Mouse (Mus musculus) CH12.LX (cell line): Measurements from ENCODE around the gene Rpl35. TPM values are rescaled to one million over a fixed set of nuclear protein-coding genes. Genes with fewer than 3 reads are reported as not detected.

ENCODE experiments used
- DNase-seq: peaks from one replicate; pipeline ENCODE4 v3.0.0-alpha.2; 2013; ENCODE audit errors: extremely low read depth
- H3K27ac ChIP-seq: 2 replicates; pipeline ENCODE4 v1.5.1; 2012; ENCODE audit warnings: low read depth, mild to moderate bottlenecking, control low read depth, moderate library complexity; ENCODE audit not compliant: insufficient read depth
- H3K27me3 ChIP-seq: replicated peaks from 2 replicates; pipeline ENCODE3; 2012; ENCODE audit warnings: inconsistent platforms
- H3K36me3 ChIP-seq, 2 experiments: replicated peaks in 1 of 2; 2 replicates each; pipeline versions ENCODE3 to v1.6.1; 2012; ENCODE audit warnings: inconsistent platforms in 1 of 2, low read length in 1 of 2, mild to moderate bottlenecking in 1 of 2, mixed read lengths in 1 of 2, moderate library complexity in 1 of 2; ENCODE audit not compliant: control insufficient read depth in 1 of 2, insufficient read depth in 1 of 2
- H3K4me1 ChIP-seq, 2 experiments: 2 replicates each; pipeline ENCODE4 v1.6.1; 2012; ENCODE audit warnings: inconsistent platforms in 1 of 2, moderate library complexity in 1 of 2; ENCODE audit not compliant: insufficient read depth in 2 of 2, control insufficient read depth in 1 of 2
- H3K4me2 ChIP-seq: 2 replicates; pipeline ENCODE4 v1.6.1; 2012; ENCODE audit warnings: low read depth, mild to moderate bottlenecking, control low read depth; ENCODE audit not compliant: poor library complexity, insufficient read depth, severe bottlenecking
- H3K4me3 ChIP-seq, 3 experiments: fragments of 150-350 bp in 1 of 3; sonication (generic) in 1 of 3; replicated peaks in 1 of 3; 2 replicates each; pipeline versions ENCODE3 to v1.5.1; 2011 to 2012; ENCODE audit warnings: low read depth in 2 of 3, low read length in 2 of 3, mild to moderate bottlenecking in 2 of 3, moderate library complexity in 2 of 3, control low read depth in 1 of 3, improper control_type of control experiment in 1 of 3, inconsistent platforms in 1 of 3, mixed read lengths in 1 of 3; ENCODE audit not compliant: poor library complexity in 1 of 3
- H3K79me2 ChIP-seq: replicated peaks from 2 replicates; pipeline ENCODE4 v1.6.1; 2012; ENCODE audit warnings: mild to moderate bottlenecking, moderate library complexity; ENCODE audit not compliant: control insufficient read depth, poor library complexity, insufficient read depth, severe bottlenecking; ENCODE audit errors: extremely low read depth
- H3K9ac ChIP-seq: 2 replicates; pipeline ENCODE4 v1.6.1; 2012; ENCODE audit warnings: low read depth, mild to moderate bottlenecking, control low read depth, moderate library complexity; ENCODE audit not compliant: insufficient read depth
- H3K9me3 ChIP-seq: replicated peaks from 2 replicates; pipeline ENCODE3; 2012; ENCODE audit warnings: low read length, inconsistent platforms, mixed read lengths
- BHLHE40 ChIP-seq: IDR thresholded peaks from 2 replicates; pipeline ENCODE4 v1.6.1; 2011; ENCODE audit warnings: mild to moderate bottlenecking, low read depth, low read length, improper control_type of control experiment
- ELF1 ChIP-seq: IDR thresholded peaks from 2 replicates; pipeline ENCODE4 v1.6.1; 2014; ENCODE audit warnings: low read depth, mild to moderate bottlenecking, inconsistent platforms, low read length, improper control_type of control experiment
- ETS1 ChIP-seq: conservative IDR thresholded peaks from 2 replicates; pipeline ENCODE4 v1.6.1; 2012; ENCODE audit warnings: low read depth, mild to moderate bottlenecking, inconsistent platforms, low read length, improper control_type of control experiment, moderate library complexity
- GABPA ChIP-seq: IDR thresholded peaks from 2 replicates; pipeline ENCODE4 v1.6.1; 2012; ENCODE audit warnings: low read depth, low read length, improper control_type of control experiment, inconsistent platforms; ENCODE audit not compliant: insufficient replicate concordance
- HCFC1 ChIP-seq: IDR thresholded peaks from 2 replicates; pipeline ENCODE4 v1.6.1; 2012; ENCODE audit warnings: low read depth, mild to moderate bottlenecking, inconsistent platforms, low read length, improper control_type of control experiment
- IRF4 ChIP-seq: IDR thresholded peaks from 2 replicates; pipeline ENCODE4 v1.6.1; 2014; ENCODE audit warnings: low read depth, mild to moderate bottlenecking, inconsistent platforms, low read length, improper control_type of control experiment
- JUN ChIP-seq: IDR thresholded peaks from 2 replicates; pipeline ENCODE4 v1.6.1; 2011; ENCODE audit warnings: low read depth, mild to moderate bottlenecking, low read length, improper control_type of control experiment, moderate library complexity; ENCODE audit not compliant: insufficient read depth
- JUND ChIP-seq: conservative IDR thresholded peaks from 2 replicates; pipeline ENCODE4 v1.6.1; 2011; ENCODE audit warnings: low read depth, low read length, improper control_type of control experiment
- KAT2A ChIP-seq: IDR thresholded peaks from 2 replicates; pipeline ENCODE4 v1.6.1; 2012; ENCODE audit warnings: low read length, improper control_type of control experiment, inconsistent platforms; ENCODE audit not compliant: insufficient replicate concordance
- MAFK ChIP-seq: IDR thresholded peaks from 2 replicates; pipeline ENCODE4 v1.6.1; 2011; ENCODE audit warnings: low read length, improper control_type of control experiment; ENCODE audit not compliant: insufficient replicate concordance
- MAX ChIP-seq: IDR thresholded peaks from 2 replicates; pipeline ENCODE4 v1.6.1; 2011; ENCODE audit warnings: low read length, improper control_type of control experiment
- NELFE ChIP-seq: IDR thresholded peaks from 2 replicates; pipeline ENCODE4 v1.6.1; 2011; ENCODE audit warnings: low read depth, low read length, improper control_type of control experiment
- NRF1 ChIP-seq: IDR thresholded peaks from 2 replicates; pipeline ENCODE4 v1.6.1; 2014; ENCODE audit warnings: low read depth, mild to moderate bottlenecking, inconsistent platforms, low read length, improper control_type of control experiment, moderate library complexity
- PAX5 ChIP-seq: IDR thresholded peaks from 2 replicates; pipeline ENCODE4 v1.6.1; 2012; ENCODE audit warnings: low read length, inconsistent platforms, mixed read lengths
- POLR2AphosphoS2 ChIP-seq: IDR thresholded peaks from 2 replicates; pipeline ENCODE4 v1.6.1; 2011; ENCODE audit warnings: low read depth, low read length, improper control_type of control experiment
- RAD21 ChIP-seq: IDR thresholded peaks from 2 replicates; pipeline ENCODE4 v1.6.1; 2011; ENCODE audit warnings: low read depth, mild to moderate bottlenecking, low read length, improper control_type of control experiment, moderate library complexity
- RCOR1 ChIP-seq: conservative IDR thresholded peaks from 2 replicates; pipeline ENCODE4 v1.6.1; 2012; ENCODE audit warnings: low read depth, mild to moderate bottlenecking, inconsistent platforms, low read length, improper control_type of control experiment
- SMC3 ChIP-seq: IDR thresholded peaks from 2 replicates; pipeline ENCODE4 v1.6.1; 2011; ENCODE audit warnings: low read depth, low read length, improper control_type of control experiment
- TCF12 ChIP-seq: IDR thresholded peaks from 2 replicates; pipeline ENCODE4 v1.6.1; 2014; ENCODE audit warnings: low read depth, mild to moderate bottlenecking, inconsistent platforms, low read length, improper control_type of control experiment
- UBTF ChIP-seq: IDR thresholded peaks from 2 replicates; pipeline ENCODE4 v1.6.1; 2012; ENCODE audit warnings: low read depth, mild to moderate bottlenecking, inconsistent platforms, low read length, improper control_type of control experiment, moderate library complexity
- USF2 ChIP-seq: conservative IDR thresholded peaks from 2 replicates; pipeline ENCODE4 v1.6.1; 2011; ENCODE audit warnings: low read depth, low read length, improper control_type of control experiment
- ZC3H11A ChIP-seq: IDR thresholded peaks from 2 replicates; pipeline ENCODE4 v1.6.1; 2012; ENCODE audit warnings: low read depth, mild to moderate bottlenecking, inconsistent platforms, low read length, improper control_type of control experiment
- ZMIZ1 ChIP-seq: IDR thresholded peaks from 2 replicates; pipeline ENCODE4 v1.6.1; 2012; ENCODE audit warnings: low read depth, mild to moderate bottlenecking, inconsistent platforms, low read length, improper control_type of control experiment
- dilution Hi-C: fragments of 300-500 bp; cut with MboI; formaldehyde crosslinking; loops from 2 replicates; pipeline ENCODE4 v1.14.3; 2020; ENCODE audit warnings: low sequenced_read_pairs; ENCODE audit not compliant: extremely low pct_unique_long_range_greater_than_20kb, extremely low pct_ligation_motif_present
- in situ Hi-C: fragments of 300-500 bp; cut with MboI; formaldehyde crosslinking; loops from 3 replicates; pipeline ENCODE4 v1.14.3; 2019; ENCODE audit warnings: low sequenced_read_pairs, low pct_ligation_motif_present, low pct_unique_long_range_greater_than_20kb, mixed read lengths
- polyA plus RNA-seq: library from polyadenylated mRNA; unstranded; fragments of >175 nt; gene quantifications from 2 replicates; pipeline ENCODE4 v1.2.1, GENCODE M21; 2012; ENCODE audit warnings: low read depth; ENCODE audit not compliant: insufficient read length
- total RNA-seq, 2 experiments: library from RNA; depleted of rRNA; stranded (reverse); fragments of 300-350 nt in 1 of 2; fragments of >200 nt in 1 of 2; gene quantifications; 2 replicates each; pipeline ENCODE4 v1.2.3; 2012 to 2014

The Rpl35 gene
- total and polyA plus RNA-seq, 3 experiments = 649 to 2,171 (median 976) TPM

DNA sequence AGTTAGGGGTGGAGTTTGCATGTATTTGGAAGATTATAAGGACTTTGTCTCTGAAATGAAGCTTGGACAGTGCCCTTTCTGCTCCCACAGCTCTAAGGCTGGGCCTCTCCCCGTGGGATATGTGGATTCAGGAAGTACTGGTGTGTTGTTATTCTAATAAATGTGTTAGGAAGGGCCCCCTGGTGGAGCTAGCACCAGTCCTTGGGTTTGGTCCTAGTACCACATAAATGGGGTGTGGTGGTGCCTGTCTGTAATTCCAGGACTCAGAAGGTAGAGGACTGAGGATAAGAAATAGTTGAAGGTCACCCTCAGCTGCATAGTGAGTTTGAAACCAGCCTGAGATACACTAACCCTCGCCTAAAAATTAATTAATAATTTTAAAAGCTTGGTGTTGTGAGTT is 32.2 kb downstream of the Rpl35 start:
- Histone ChIP-seq H3K27me3 (no peaks in the 10 kb centered on the region), H3K4me3 (no peak overlapping the region), H3K9ac (no peak overlapping the region), H3K4me2 (no peak overlapping the region), H3K27ac (no peak overlapping the region), H3K4me1 (peaks cover 2 to 20% of the 10 kb centered on the region in 2 experiments; a peak in 3 of 4 replicates), H3K36me3 (no peaks in the 10 kb centered on the region), H3K79me2 (no peaks in the 10 kb centered on the region), H3K9me3 (no peaks in the 10 kb centered on the region)
- DNase-seq = no peak
- in situ Hi-C loops (no loop called here), dilution Hi-C loops (no loop called here)
- no peak for TF ChIP-seq RAD21
- TF ChIP-seq USF2 = no peak
- no peak for TF ChIP-seq ZC3H11A
- TF ChIP-seq NELFE = no peak
- TF ChIP-seq MAFK = no peak
- no peak for TF ChIP-seq POLR2AphosphoS2
- TF ChIP-seq PAX5 = no peak
- TF ChIP-seq BHLHE40 = no peak
- TF ChIP-seq ELF1 = no peak

DNA sequence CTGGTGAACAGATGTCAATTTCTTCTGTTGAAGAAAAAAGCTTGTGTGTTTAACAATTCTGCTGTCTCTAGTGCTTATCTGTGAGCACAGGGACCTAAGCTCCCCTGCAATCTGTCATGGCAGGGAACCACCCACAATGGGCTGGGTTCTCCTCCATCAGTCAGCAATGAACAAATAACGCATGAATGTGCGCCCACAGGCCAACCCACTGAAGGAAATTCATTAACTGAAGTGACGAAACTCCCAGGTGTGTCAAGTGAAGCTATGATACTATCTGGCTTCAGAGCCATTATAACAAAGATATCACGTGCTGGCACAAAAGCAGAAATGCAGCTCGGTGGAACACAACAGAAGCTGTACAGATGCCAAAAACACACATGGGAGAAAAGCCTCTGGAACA is 35.4 kb downstream of the Rpl35 start:
- Histone ChIP-seq H3K27me3 (no peaks in the 10 kb centered on the region), H3K9me3 (no peaks in the 10 kb centered on the region), H3K36me3 (no peaks in the 10 kb centered on the region), H3K4me2 (no peak overlapping the region), H3K4me1 (peaks cover 2 to 24% of the 10 kb centered on the region in 2 experiments; a peak in 3 of 4 replicates), H3K27ac (no peak overlapping the region), H3K79me2 (no peaks in the 10 kb centered on the region), H3K4me3 (no peak overlapping the region), H3K9ac (no peak overlapping the region)
- dilution Hi-C loops = no loop called here
- in situ Hi-C loops = no loop called here
- no peak for DNase-seq
- no peak for TF ChIP-seq JUN

DNA sequence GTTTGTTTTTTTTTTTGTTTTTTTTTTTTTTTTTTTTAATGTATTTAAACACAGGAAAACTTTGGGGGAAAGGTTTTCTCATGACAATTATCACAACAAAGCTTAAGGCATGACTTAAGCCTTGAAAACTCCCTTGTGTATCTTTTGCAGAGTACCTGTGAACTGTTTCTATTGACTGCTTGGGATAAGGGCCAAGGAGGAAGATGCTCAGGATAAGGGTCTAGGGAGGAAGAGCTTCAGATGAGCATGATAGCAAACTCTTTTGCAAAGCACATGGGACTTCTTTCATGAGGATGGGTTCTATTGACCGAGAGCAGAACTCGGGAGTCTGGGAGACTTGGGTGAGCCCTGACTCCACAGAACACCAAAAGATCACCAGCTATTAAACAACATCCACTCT is 35.8 kb downstream of the Rpl35 start:
- TF ChIP-seq SMC3 (no peak), MAX (no peak), ETS1 (no peak), ZMIZ1 (no peak), GABPA (no peak), RCOR1 (no peak), NRF1 (no peak), HCFC1 (no peak), UBTF (no peak), JUND (no peak), PAX5 (no peak), TCF12 (no peak), KAT2A (no peak), IRF4 (no peak)
- Histone ChIP-seq H3K4me1 (peaks cover 2 to 23% of the 10 kb centered on the region in 2 experiments; a peak in 3 of 4 replicates), H3K9ac (no peak overlapping the region), H3K36me3 (no peaks in the 10 kb centered on the region), H3K9me3 (no peaks in the 10 kb centered on the region), H3K27ac (no peak overlapping the region), H3K4me2 (no peak overlapping the region), H3K79me2 (no peaks in the 10 kb centered on the region), H3K4me3 (no peak overlapping the region), H3K27me3 (no peaks in the 10 kb centered on the region)
- dilution Hi-C loops (no loop called here), in situ Hi-C loops (no loop called here)
- no peak for DNase-seq
